Mouse (Mus musculus) liver, adult 2 months (tissue): ENCODE data around the gene Nup62.

Experiments used
- CTCF ChIP-seq: fragments of 200-500 bp; IDR thresholded peaks from 2 replicates; pipeline ENCODE4 v1.5.1; 2011; ENCODE audit warnings: low read depth, low read length, control low read depth
- POLR2A ChIP-seq: fragments of 200-500 bp; IDR thresholded peaks from 2 replicates; pipeline ENCODE4 v1.6.1; 2011; ENCODE audit warnings: low read length, control low read depth; ENCODE audit not compliant: insufficient read depth; ENCODE audit errors: extremely low read depth

- no peak for TF ChIP-seq POLR2A
- TF ChIP-seq CTCF: no peak
Observed at GRCm38 (mm10) chr7:44853596-44854355, 37.9 kb downstream of the Nup62 start.
